Mouse (Mus musculus): ENCODE results near the gene Rsph3b.
"Not testable (repeated sequence)": the region's sequence is repeated elsewhere in the genome, so short reads cannot be mapped to it uniquely, and the experiment has no call there.

GRCm38 (mm10) chr17:6919388-6919787 lies 29.1 kb downstream of the Rsph3b start:
- TF ChIP-seq POLR2A (IDR thresholded peaks at IDR 0.05; ENCODE audit: borderline replicate concordance, extremely low read depth, low read depth, low read length); CTCF (IDR thresholded peaks at IDR 0.05; ENCODE audit: insufficient read depth, low read length): not testable (repeated sequence)

Measured in lung, adult 2 months (tissue).